Mouse (Mus musculus): Measurements from ENCODE around the gene Nf1. TPM values are rescaled to one million over a fixed set of nuclear protein-coding genes. Genes with fewer than 3 reads are reported as not detected.

Nf1 gene
- polyA plus RNA-seq, 1 experiment from 2014 or later: 6.6 TPM

Other genes with a start within 250 kb of the Nf1 start
- 3.5 and 3.8 TPM in 2 replicates for gene Ksr1, start 193.3 kb upstream of the Nf1 start, polyA plus RNA-seq (2015; fragmentation: Nextera tagmentation; extraction: Ambion mirVana)
- 366 and 377 TPM in 2 replicates for gene Wsb1, start 85.0 kb upstream of the Nf1 start, polyA plus RNA-seq (2015; fragmentation: Nextera tagmentation; extraction: Ambion mirVana)
- not detected in 2 replicates for gene Gm9964, start 42.8 kb upstream of the Nf1 start, polyA plus RNA-seq (2015; fragmentation: Nextera tagmentation; extraction: Ambion mirVana)
- gene Omg, start 164.4 kb downstream of the Nf1 start, polyA plus RNA-seq (2015; fragmentation: Nextera tagmentation; extraction: Ambion mirVana): 0.14 and 0.45 TPM in 2 replicates
- gene Evi2b, start 184.1 kb downstream of the Nf1 start, polyA plus RNA-seq (2015; fragmentation: Nextera tagmentation; extraction: Ambion mirVana): 0.50 and 0.60 TPM in 2 replicates
- 0.51 and 0.56 TPM in 2 replicates for gene Evi2, start 190.9 kb downstream of the Nf1 start, polyA plus RNA-seq (2015; fragmentation: Nextera tagmentation; extraction: Ambion mirVana)
- gene Evi2a, start 190.9 kb downstream of the Nf1 start, polyA plus RNA-seq (2015; fragmentation: Nextera tagmentation; extraction: Ambion mirVana): 2.3 and 4.0 TPM in 2 replicates